Mouse (Mus musculus): ENCODE measurements around the gene Evx2. TPM values are rescaled to one million over a fixed set of nuclear protein-coding genes. Genes with fewer than 3 reads are reported as not detected.

Evx2 gene
- polyA plus RNA-seq, 1 experiment: not detected

GRCm38 (mm10) chr2:74672481-74673362 lies 13.4 kb upstream of the Evx2 start:
- Histone ChIP-seq H3K4me1 (ENCODE audit: control insufficient read depth) (no peaks in the 10 kb centered on the region), H3K27me3 (ENCODE audit: control insufficient read depth) (peaks cover 100% of the 10 kb centered on the region), H3K9me3 (ENCODE audit: control insufficient read depth, low read length) (peaks cover 4% of the 10 kb centered on the region; the same call in 1 of the 2 replicates), H3K4me3 (replicated peaks) (no peak overlapping the region), H3K36me3 (ENCODE audit: control insufficient read depth) (no peaks in the 10 kb centered on the region)
- no peak for TF ChIP-seq GATA1 (IDR thresholded peaks at IDR 0.05; ENCODE audit: low read length)
- TF ChIP-seq TAL1 (IDR thresholded peaks at IDR 0.05; ENCODE audit: low read length): no peak

- Histone ChIP-seq H3K4me1 (ENCODE audit: control insufficient read depth) (no peaks in the 10 kb centered on the region), H3K27me3 (ENCODE audit: control insufficient read depth) (peaks cover 100% of the 10 kb centered on the region), H3K36me3 (ENCODE audit: control insufficient read depth) (no peaks in the 10 kb centered on the region), H3K9me3 (ENCODE audit: control insufficient read depth, low read length) (peaks cover 6% of the 10 kb centered on the region; the same call in 1 of the 2 replicates), H3K4me3 (replicated peaks) (no peak overlapping the region)
- TF ChIP-seq TAL1 (IDR thresholded peaks at IDR 0.05; ENCODE audit: low read length): no peak
- no peak for TF ChIP-seq GATA1 (IDR thresholded peaks at IDR 0.05; ENCODE audit: low read length)
Measured at GRCm38 (mm10) chr2:74671847-74672246, 12.5 kb upstream of the Evx2 start.

GRCm38 (mm10) chr2:74670632-74671188 lies 11.4 kb upstream of the Evx2 start:
- H3K9me3 ChIP-seq (ENCODE audit: control insufficient read depth, low read length): peaks cover 6% of the 10 kb centered on the region; the same call in 1 of the 2 replicates
- peaks cover 99% of the 10 kb centered on the region for H3K27me3 ChIP-seq (ENCODE audit: control insufficient read depth)
- no peaks in the 10 kb centered on the region for H3K36me3 ChIP-seq (ENCODE audit: control insufficient read depth)
- TF ChIP-seq GATA1 (IDR thresholded peaks at IDR 0.05; ENCODE audit: low read length) (no peak), TAL1 (IDR thresholded peaks at IDR 0.05; ENCODE audit: low read length) (no peak)
- no peak overlapping the region for H3K4me3 ChIP-seq (replicated peaks)
- H3K4me1 ChIP-seq (ENCODE audit: control insufficient read depth): no peaks in the 10 kb centered on the region

DNA sequence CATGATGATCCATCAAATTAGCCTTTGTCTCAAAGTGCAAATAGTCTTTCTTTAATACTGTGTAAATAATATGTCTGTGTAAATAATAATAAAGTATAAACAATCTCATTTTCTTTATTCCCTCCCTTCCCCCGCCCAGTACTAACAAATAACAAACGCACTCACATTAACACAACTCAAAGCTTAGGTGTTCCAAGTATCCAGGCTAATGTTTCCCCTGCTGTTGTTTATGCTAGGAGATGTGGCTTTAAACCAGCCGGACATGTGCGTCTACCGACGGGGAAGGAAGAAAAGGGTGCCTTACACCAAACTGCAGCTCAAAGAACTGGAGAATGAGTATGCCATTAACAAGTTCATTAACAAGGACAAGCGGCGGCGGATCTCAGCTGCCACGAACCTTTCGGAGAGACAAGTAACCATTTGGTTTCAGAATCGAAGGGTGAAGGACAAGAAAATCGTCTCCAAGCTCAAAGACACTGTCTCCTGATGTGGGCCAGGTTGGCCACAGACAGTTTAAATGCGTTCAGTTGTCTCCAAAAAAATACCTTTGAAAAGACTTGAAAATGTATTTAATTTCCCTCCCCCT lies 10.4 kb upstream of the Evx2 start:
- H3K9me3 ChIP-seq (ENCODE audit: control insufficient read depth, low read length): peaks cover 6% of the 10 kb centered on the region; the same call in 1 of the 2 replicates
- H3K4me1 ChIP-seq (ENCODE audit: control insufficient read depth): no peaks in the 10 kb centered on the region
- peaks cover 99% of the 10 kb centered on the region for H3K27me3 ChIP-seq (ENCODE audit: control insufficient read depth)
- TF ChIP-seq TAL1 (IDR thresholded peaks at IDR 0.05; ENCODE audit: low read length): no peak
- no peak for TF ChIP-seq GATA1 (IDR thresholded peaks at IDR 0.05; ENCODE audit: low read length)
- H3K4me3 ChIP-seq (replicated peaks): no peak overlapping the region
- H3K36me3 ChIP-seq (ENCODE audit: control insufficient read depth): no peaks in the 10 kb centered on the region

- Histone ChIP-seq H3K36me3 (ENCODE audit: control insufficient read depth) (no peaks in the 10 kb centered on the region), H3K4me3 (replicated peaks) (no peak overlapping the region), H3K27me3 (ENCODE audit: control insufficient read depth) (peaks cover 99% of the 10 kb centered on the region), H3K4me1 (ENCODE audit: control insufficient read depth) (no peaks in the 10 kb centered on the region), H3K9me3 (ENCODE audit: control insufficient read depth, low read length) (peaks cover 6% of the 10 kb centered on the region; the same call in 1 of the 2 replicates)
- TF ChIP-seq GATA1 (IDR thresholded peaks at IDR 0.05; ENCODE audit: low read length) (no peak), TAL1 (IDR thresholded peaks at IDR 0.05; ENCODE audit: low read length) (no peak)
Measured at GRCm38 (mm10) chr2:74669230-74669578, 9.8 kb upstream of the Evx2 start.

DNA sequence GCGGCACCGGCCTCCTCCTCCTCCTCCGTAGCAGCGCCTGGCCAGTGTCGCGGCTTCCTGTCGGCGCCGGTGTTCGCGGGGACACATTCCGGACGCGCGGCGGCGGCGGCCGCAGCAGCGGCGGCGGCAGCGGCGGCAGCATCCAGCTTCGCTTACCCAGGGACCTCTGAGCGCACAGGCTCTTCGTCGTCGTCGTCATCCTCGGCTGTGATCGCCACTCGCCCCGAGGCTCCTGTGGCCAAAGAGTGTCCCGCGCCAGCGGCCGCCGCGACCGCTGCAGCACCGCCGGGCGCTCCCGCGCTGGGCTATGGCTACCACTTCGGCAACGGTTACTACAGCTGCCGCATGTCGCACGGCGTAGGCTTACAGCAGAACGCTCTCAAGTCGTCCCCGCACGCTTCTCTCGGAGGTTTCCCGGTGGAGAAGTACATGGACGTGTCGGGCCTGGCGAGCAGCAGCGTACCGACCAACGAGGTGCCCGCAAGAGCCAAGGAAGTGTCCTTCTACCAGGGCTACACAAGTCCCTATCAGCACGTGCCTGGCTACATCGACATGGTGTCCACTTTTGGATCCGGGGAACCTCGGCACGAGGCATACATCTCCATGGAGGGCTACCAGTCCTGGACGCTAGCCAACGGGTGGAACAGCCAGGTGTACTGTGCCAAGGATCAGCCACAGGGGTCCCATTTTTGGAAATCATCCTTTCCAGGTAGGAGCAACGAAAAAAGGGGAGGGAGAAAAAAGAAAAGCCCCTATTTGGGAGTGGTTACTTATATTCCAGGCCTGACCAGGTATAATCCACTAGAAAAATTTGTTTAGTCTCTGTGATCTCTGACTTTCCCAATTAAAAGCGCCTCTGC lies 9.2 kb upstream of the Evx2 start:
- peaks cover 6% of the 10 kb centered on the region; the same call in 1 of the 2 replicates for H3K9me3 ChIP-seq (ENCODE audit: control insufficient read depth, low read length)
- peaks cover 99% of the 10 kb centered on the region for H3K27me3 ChIP-seq (ENCODE audit: control insufficient read depth)
- no peak overlapping the region for H3K4me3 ChIP-seq (replicated peaks)

DNA sequence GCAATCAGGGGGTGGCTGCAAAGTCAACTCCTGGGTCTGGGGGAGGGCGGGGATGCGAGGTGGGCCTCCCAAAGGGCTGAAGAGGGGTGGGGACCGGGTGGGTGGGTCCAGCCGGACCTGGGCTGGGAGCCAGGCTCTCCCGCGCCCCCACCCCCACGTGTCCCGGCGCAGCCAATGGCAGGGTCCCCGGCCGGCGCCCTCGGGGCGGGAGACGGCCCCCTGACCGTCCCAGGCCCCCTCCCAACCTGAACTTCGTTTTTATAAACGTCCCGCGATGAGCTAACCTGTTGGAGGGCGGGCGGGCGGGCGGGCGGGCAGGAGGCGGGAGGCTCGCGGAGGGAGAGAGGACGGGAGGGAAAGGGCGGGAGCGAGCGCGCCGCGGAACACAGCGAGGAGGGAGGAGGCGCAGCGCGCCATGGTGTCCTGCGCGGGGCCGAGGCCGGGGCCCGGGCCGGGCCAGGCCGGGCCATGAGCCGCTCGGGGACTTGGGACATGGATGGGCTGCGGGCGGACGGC lies 8.5 kb upstream of the Evx2 start, which contains the start of gene Hoxd13:
Hoxd13 (plus strand) TSS at position 469 of the 516 bp plus-strand sequence.
- Histone ChIP-seq H3K9me3 (ENCODE audit: control insufficient read depth, low read length) (peaks cover 6% of the 10 kb centered on the region; the same call in 1 of the 2 replicates), H3K4me3 (replicated peaks) (no peak within 1 kb of the TSS), H3K36me3 (ENCODE audit: control insufficient read depth) (no peaks in the 10 kb centered on the region), H3K4me1 (ENCODE audit: control insufficient read depth) (no peaks in the 10 kb centered on the region), H3K27me3 (ENCODE audit: control insufficient read depth) (peaks cover 99% of the 10 kb centered on the region)
- no peak for TF ChIP-seq GATA1 (IDR thresholded peaks at IDR 0.05; ENCODE audit: low read length)

More for the DNA sequence above, 9.2 kb upstream of the Evx2 start:
- no peaks in the 10 kb centered on the region for H3K4me1 ChIP-seq (ENCODE audit: control insufficient read depth)
- no peak for TF ChIP-seq TAL1 (IDR thresholded peaks at IDR 0.05; ENCODE audit: low read length)
- TF ChIP-seq GATA1 (IDR thresholded peaks at IDR 0.05; ENCODE audit: low read length): no peak
- no peaks in the 10 kb centered on the region for H3K36me3 ChIP-seq (ENCODE audit: control insufficient read depth)

GRCm38 (mm10) chr2:74667191-74667841 lies 8.0 kb upstream of the Evx2 start:
- H3K4me1 ChIP-seq (ENCODE audit: control insufficient read depth): no peaks in the 10 kb centered on the region
- peaks cover 99% of the 10 kb centered on the region for H3K27me3 ChIP-seq (ENCODE audit: control insufficient read depth)
- H3K4me3 ChIP-seq (replicated peaks): no peak overlapping the region
- H3K9me3 ChIP-seq (ENCODE audit: control insufficient read depth, low read length): peaks cover 6% of the 10 kb centered on the region; the same call in 1 of the 2 replicates
- TF ChIP-seq GATA1 (IDR thresholded peaks at IDR 0.05; ENCODE audit: low read length) (no peak), TAL1 (IDR thresholded peaks at IDR 0.05; ENCODE audit: low read length) (no peak)
- H3K36me3 ChIP-seq (ENCODE audit: control insufficient read depth): no peaks in the 10 kb centered on the region
